Mouse (Mus musculus): ENCODE results near the gene Ube2v1. TPM values are rescaled to one million over a fixed set of nuclear protein-coding genes. Genes with fewer than 3 reads are reported as not detected.
A peak's percentile ranks its signal among the peaks of the same experiment; 100 is the strongest.

Ube2v1 gene
- total RNA-seq, 1 experiment from 2014 or later = 43.7 TPM

DNA sequence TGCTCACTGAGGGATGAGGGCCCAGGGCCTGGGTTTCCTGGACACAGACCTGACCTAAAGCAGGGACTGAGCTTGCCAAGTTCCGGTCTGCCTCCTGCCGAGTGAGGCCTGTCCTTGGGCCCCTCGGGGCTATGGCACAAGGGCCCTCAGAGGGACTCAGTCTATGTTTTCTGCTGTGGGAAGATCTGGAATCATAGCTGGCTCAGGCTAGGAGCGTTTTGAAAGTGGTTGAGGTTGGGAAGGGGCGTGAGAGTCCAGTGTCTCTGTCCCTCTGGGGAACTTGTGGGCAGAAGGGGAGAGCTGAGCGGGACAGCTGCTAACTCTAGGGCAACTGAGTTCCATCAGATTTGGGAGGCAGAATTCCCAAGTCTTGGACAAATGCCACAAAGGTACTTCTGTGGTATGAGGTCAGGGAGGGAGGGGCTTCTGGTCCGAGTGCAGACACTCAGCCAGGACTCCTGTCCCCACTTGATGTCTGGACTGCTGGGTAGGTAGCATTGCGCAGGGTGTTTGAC lies 31.4 kb downstream of the Ube2v1 start:
- no peak for ATAC-seq (replicated peaks; ENCODE audit: insufficient number of reproducible peaks, low FRiP score, low TSS enrichment, poor library complexity, severe bottlenecking)

GRCm38 (mm10) chr2:167599917-167600316 lies 32.0 kb downstream of the Ube2v1 start:
- no peak for ATAC-seq (replicated peaks; ENCODE audit: insufficient number of reproducible peaks, low FRiP score, low TSS enrichment, poor library complexity, severe bottlenecking)

- no peak for ATAC-seq (replicated peaks; ENCODE audit: insufficient number of reproducible peaks, low FRiP score, low TSS enrichment, poor library complexity, severe bottlenecking)
Observed at GRCm38 (mm10) chr2:167599195-167599594, 32.7 kb downstream of the Ube2v1 start.

GRCm38 (mm10) chr2:167597492-167598186 lies 34.3 kb downstream of the Ube2v1 start:
- ATAC-seq (replicated peaks; ENCODE audit: insufficient number of reproducible peaks, low FRiP score, low TSS enrichment, poor library complexity, severe bottlenecking) = no peak

DNA sequence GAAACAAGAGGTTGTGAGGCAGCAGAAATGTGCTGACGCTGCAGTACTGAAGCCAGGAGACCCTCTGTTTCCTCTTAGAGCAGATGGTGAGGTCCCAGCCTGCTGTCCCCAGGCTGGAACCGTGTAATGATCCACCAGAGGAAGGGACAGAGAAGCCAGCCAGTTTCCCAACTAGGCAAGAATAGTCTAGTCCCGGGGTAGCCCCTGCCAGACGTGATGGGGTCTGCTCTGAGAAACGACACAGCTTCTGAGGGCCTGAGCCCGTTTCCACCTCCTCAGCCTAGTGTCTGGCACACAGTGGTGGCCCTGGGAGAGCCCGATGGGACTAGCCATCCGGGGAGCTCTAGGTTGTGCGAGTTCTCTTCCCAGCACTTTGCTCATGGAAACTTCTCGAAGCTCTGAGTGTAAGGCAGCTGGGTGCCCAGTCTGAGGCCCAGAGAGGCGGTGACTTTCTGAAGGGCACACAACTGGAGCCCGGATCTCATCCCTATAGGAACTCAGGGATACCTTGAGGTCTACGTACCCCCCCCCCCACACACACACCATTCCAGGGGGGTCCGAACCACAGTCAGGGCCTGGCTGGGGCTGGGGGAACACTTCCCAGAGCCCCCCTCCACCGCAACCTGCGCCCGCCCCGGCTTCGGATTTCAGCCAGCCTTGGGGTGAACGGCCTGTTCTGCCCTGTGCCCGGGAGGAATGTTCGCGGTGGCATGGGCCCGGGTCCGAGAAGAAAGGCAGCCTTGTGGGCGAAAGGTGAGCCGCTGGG lies 35.0 kb downstream of the Ube2v1 start:
- no peak for ATAC-seq (replicated peaks; ENCODE audit: insufficient number of reproducible peaks, low FRiP score, low TSS enrichment, poor library complexity, severe bottlenecking)

- no peak for ATAC-seq (replicated peaks; ENCODE audit: insufficient number of reproducible peaks, low FRiP score, low TSS enrichment, poor library complexity, severe bottlenecking)
Observed at GRCm38 (mm10) chr2:167596262-167596661, 35.6 kb downstream of the Ube2v1 start.

DNA sequence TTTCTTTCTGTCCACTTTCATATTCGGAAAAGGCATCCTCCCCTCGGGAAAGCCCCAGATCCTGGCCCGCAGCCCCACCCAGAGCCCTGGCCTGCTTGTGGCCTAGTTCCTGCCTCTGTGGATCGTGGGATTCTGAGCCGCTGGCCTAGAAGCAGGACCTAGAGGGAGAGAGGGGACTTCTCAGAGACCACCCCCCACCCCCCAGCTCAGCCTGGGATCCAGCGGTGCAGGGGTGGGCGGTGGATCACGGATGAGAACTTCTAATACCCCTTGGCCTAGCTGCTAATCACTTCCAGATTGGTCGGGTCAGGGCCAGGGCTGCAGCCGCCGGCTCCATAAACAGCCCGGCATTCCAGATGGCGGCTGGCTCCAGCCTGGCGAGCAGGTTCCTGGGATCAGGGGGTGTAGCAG lies 36.1 kb downstream of the Ube2v1 start:
- ATAC-seq (replicated peaks; ENCODE audit: insufficient number of reproducible peaks, low FRiP score, low TSS enrichment, poor library complexity, severe bottlenecking) = no peak

- no peak for ATAC-seq (replicated peaks; ENCODE audit: insufficient number of reproducible peaks, low FRiP score, low TSS enrichment, poor library complexity, severe bottlenecking)
Observed at GRCm38 (mm10) chr2:167594444-167594934, 37.4 kb downstream of the Ube2v1 start.

DNA sequence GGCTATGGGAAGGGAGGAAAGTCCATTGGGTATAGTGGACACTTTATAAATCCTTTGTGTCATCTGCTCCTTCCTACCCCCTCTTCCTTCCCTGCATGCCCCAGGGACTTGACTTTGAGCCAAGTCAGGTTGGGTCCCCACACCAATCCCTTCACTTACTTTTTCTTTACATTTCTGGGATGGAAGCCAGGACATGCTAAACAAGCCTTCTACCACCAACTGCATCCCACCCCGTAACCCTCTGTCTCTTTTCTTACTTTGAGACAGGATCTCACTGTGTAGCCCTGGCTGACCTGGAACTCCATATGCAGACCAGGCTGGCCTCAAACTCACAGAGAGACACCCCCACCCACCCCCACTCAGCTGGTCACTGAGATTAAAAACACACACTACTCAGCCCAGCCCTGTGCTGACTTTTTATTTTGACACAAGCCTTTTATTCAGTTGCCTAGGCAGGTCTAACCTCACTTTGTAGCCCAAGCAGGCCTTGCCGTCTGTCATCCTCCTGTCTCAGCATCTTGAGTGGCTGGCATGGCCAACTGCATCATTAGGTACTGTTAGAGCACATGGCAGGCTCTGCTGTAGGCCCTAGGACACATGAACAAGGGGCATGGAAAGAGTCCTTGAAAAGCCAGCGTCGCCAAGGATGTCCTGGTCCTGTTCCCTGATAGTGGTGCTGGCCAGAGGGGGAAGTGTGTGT lies 38.2 kb downstream of the Ube2v1 start:
- ATAC-seq (replicated peaks; ENCODE audit: insufficient number of reproducible peaks, low FRiP score, low TSS enrichment, poor library complexity, severe bottlenecking) = no peak

DNA sequence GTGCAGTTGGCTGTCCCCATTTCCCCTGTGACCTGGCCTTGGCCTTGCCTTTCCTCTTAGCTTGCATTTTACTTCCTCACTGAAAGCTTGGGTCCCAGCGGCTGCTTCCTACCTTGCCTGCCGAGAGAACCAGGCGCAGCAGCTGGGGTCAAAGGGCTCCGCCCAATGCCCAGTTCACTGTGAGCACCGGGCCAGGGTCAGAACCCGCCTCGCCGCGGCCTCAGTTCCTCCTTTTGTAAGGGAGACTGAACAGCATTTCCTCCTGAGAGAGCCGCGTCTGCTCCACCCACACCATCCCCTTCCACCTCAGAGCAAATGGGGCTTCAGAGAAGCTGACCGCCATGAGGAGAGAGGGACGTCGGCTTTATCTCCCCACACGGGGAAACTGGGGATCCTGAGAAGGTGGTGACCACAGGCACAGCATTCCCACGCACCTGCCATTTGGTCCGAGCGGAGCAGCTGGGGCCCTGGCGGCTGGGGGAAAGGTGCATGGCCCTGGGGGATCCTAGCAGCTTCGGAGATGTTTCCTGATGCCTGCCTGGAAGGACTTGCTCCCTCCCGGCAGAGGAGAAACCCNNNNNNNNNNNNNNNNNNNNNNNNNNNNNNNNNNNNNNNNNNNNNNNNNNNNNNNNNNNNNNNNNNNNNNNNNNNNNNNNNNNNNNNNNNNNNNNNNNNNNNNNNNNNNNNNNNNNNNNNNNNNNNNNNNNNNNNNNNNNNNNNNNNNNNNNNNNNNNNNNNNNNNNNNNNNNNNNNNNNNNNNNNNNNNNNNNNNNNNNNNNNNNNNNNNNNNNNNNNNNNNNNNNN lies 42.9 kb downstream of the Ube2v1 start:
- ATAC-seq (replicated peaks; ENCODE audit: insufficient number of reproducible peaks, low FRiP score, low TSS enrichment, poor library complexity, severe bottlenecking) = peak; percentile 86

DNA sequence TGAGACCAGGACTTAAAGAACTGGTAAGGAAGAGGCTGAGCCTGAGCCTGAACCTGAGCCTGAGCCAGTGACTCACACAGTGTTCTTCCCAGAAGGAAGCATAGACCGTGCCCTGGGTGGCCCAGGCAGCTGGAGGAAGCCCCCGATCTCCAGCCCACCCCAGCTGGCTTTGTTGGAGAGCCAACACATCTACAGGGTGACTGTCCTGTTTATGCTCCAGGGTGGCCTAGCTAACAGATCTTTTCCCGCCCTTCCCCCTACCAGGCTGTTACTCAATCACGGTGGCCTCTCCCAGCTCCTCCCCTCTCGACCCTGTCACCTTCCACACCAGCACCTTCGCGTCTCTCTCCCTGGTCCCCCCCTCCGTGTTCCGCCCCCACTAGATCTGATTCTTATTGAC lies 44.9 kb downstream of the Ube2v1 start:
- ATAC-seq (replicated peaks; ENCODE audit: insufficient number of reproducible peaks, low FRiP score, low TSS enrichment, poor library complexity, severe bottlenecking) = no peak

DNA sequence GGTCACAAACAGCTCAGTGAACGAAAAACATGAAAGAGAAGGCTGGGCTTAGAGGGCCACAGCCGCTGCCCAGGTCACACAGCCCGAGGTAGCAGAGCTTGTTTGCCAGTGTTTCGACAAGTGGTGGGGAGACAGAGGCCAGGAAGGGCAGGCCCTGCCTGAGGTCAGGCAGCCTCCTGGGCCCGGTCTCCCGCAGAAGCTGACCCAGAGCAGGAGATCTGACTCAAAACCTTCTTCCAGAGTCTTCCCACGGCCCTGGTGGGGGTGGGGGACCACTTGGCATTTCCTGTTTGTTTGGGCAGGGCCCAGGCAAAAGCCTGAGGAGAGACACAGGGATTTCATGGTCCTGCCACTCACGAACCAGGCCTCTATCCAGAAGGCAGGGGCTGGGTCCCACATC lies 45.9 kb downstream of the Ube2v1 start:
- no peak for ATAC-seq (replicated peaks; ENCODE audit: insufficient number of reproducible peaks, low FRiP score, low TSS enrichment, poor library complexity, severe bottlenecking)

DNA sequence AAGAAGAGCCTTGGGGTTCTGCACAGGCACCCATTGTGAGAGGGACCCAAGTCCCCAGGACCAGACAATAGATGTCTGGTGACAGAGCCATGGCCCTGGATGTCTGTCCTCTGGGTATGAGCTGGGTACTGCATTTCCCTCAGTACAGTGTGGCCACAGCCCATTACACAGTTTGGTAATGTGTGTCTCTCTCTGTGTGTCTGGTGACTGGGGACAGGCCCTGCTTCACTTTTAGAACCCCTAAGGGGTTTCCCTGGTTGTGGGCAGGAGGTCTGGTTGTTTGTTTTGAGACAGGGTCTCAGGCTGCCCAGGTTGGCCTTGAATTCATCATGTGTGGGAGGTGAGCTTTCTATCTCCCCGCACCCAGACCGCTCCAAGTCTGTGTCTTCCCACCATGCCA lies 46.6 kb downstream of the Ube2v1 start:
- ATAC-seq (replicated peaks; ENCODE audit: insufficient number of reproducible peaks, low FRiP score, low TSS enrichment, poor library complexity, severe bottlenecking) = no peak

DNA sequence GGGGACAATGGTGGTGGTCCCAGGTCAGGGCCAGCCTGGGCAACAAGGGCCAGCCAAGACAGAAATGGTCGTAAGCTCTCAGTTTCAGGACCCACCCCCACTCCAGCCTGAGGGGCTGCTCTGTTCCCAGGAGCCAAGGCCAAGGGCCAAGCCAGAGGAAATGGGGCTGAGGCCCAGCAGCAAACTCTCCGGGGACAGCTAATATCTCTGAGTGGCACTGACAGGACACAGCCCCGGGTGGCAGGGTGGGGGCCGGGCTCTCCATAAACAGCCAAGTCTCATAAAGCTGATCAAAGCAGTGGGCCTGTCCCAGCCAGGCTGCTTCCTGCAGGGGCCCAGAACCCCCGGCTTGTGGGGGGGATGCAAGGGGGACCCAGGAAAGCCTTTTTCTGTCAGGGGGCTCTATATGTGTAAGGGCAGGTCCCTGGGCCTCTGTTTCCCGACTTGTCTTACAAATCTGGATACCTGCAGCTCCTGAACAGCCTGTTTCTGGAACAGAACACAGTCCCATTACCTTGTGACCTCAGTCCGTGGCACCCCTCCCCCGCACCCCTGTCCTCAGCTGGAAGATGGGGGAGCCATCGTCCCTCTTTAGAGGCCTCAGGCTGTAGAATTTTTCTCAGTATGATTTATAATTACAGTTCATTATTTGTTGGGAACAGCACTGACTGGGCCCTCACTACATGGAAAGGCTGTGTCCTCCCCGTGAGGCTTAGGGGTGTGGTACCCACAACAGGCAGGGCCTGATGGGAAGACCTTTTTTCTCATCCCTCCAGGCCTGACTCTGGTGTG lies 48.5 kb downstream of the Ube2v1 start:
- ATAC-seq (replicated peaks; ENCODE audit: insufficient number of reproducible peaks, low FRiP score, low TSS enrichment, poor library complexity, severe bottlenecking) = no peak

DNA sequence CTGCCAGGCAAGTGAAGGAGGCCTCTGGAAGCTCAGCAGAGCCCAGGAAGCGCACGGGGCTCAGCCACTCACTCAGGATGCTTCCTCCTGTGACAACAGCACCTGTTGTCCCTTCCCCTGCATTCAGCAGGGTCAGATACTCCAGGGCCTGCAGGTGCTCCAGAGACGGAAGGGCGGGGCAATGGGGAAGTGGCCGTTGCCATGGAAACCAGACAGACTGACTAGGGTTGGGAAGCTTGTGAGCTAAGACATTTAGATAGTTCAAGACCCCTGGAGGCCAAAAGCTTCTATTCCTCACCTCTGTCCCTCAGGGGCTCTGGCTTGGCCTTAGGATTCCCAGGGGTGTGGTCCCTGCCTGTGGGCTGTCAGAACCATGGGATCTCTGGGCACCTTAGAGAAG lies 53.4 kb downstream of the Ube2v1 start:
- no peak for ATAC-seq (replicated peaks; ENCODE audit: insufficient number of reproducible peaks, low FRiP score, low TSS enrichment, poor library complexity, severe bottlenecking)

DNA sequence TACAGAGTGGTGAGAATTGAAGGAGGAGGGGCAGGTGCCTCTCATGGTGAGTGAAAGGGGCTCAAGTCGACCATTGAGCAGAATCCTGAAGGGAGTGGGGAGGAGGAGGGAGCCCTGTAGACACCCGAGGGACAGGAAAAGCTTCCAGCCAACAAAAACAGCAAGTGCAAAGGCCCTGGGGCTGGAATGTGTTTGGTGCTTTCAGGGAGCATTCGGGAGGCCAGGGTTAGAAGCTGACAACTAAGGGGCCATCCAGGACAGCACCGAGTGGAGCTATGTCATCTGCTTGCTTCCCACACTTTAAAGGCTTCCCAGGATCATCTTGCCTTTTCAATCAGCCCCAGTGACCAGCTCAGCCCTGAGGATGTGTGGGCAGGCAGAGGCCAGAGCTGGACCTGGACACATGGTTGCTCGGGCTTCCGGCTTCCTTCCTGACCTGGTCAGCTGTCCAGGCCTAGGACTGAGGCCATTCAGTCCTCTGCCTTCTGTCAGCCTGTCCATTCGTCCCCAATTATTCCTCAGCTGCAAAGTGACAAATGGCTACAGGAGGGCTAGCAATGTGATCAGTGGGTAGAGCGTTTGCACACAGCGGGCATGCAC lies 54.6 kb downstream of the Ube2v1 start:
- no peak for ATAC-seq (replicated peaks; ENCODE audit: insufficient number of reproducible peaks, low FRiP score, low TSS enrichment, poor library complexity, severe bottlenecking)

GRCm38 (mm10) chr2:167576121-167576620 lies 55.7 kb downstream of the Ube2v1 start:
- ATAC-seq (replicated peaks; ENCODE audit: insufficient number of reproducible peaks, low FRiP score, low TSS enrichment, poor library complexity, severe bottlenecking) = no peak

Measured in monocyte, adult 5-6 weeks (primary cell).